Mouse (Mus musculus) right cerebral cortex, postnatal 14 days (tissue): ENCODE data around the gene Gdi2.

Source experiments
- DNase-seq: peaks from one replicate; pipeline ENCODE4 v3.0.0; 2022

Gdi2 gene

DNA sequence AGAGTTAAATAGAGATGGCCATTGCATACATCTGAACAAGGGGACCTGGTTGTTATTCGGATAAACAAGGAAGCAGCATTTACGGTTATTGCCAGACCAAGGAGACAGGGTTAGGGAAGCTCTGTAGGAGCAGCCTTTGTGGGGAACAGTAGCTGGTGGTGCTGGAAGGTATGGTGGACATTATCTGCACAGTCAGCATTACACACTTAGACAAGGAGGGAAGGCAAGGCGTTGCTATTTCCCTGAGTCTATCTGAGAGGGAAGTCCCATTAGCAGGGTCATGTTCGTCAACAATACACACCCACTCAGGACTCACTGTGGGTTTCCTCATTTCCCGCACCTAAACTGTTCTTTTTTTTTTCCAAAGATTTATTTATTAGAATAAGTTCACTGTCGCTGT, 10.0 kb downstream of the Gdi2 start:
- no peak for DNase-seq

DNA sequence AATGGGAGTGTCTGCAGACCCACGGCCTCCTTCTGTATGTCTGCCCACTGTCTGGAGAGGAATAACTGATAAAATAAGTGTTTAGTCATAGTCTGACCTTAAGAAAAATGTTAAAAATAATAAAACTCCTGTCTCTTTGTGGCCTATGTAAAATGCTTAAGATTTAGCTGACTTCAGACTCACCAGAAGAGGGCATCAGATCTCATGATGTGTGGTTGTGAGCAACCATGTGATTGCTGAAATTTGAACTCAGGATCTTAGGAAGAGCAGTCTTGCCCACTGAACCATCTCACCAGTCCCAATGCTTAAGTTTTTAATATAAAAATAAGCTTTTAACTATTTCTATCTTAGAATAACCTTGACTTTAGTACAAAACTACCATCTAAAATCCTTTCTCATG, 25.3 kb downstream of the Gdi2 start:
- DNase-seq = no peak

GRCm38 (mm10) chr13:3563953-3564352, 26.1 kb downstream of the Gdi2 start:
- no peak for DNase-seq

- DNase-seq = no peak
These were observed 52.9 kb downstream of the Gdi2 start for GRCm38 (mm10) chr13:3590789-3591188.

- no peak for DNase-seq
These were observed 56.4 kb downstream of the Gdi2 start for GRCm38 (mm10) chr13:3594311-3594710.

DNA sequence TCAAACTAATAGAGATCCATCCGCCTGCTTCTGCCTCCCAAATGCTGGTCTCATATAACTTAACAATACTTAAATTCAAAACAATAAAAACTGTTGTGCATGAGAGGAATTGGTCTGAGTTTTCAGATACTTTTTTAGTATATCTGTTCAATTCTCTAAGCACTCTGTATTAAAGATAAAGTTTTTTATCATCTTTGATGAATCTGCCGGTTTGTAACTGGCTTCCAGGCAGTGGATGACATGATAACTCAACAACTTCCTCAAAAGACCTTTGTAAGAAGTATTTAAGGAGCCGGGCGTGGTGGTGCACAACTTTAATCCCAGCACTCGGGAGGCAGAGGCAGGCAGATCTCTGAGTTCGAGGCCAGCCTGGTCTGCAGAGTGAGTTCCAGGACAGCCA, 58.4 kb downstream of the Gdi2 start:
- no peak for DNase-seq

GRCm38 (mm10) chr13:3609780-3610117, 71.9 kb downstream of the Gdi2 start:
- DNase-seq = no peak

DNA sequence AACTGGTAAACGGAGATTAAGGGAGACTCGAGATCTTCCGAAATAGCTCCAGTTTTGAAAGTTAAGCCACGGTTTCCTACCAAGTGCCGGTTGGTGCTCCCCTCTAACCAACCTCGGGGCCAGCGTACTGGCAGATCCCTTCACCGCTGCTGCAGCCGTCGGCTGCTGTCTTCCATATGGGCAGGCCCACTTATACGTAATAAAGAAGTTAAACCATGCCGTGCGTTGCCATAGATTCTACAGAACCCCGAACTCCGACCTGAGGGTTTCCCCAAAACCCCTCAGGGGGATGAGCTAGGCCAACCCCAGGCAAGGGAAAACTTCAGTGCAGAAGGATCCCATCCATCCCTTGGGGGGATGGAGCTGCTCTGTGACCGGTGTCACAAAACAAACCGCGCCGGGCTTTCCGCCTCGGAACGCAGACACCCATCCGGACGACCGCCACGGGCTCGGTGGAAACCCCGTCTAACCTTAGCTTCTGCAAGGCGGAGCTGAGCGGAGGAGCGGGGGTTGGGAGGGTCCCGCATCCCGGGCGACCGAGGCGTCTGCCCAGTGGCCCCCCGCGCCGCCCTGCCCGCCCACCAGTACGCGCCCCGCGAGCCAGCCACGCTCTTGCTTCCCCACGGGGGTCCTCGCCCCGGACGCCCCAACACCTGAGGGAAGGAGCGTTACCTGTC, 72.4 kb downstream of the Gdi2 start:
- no peak for DNase-seq

DNA sequence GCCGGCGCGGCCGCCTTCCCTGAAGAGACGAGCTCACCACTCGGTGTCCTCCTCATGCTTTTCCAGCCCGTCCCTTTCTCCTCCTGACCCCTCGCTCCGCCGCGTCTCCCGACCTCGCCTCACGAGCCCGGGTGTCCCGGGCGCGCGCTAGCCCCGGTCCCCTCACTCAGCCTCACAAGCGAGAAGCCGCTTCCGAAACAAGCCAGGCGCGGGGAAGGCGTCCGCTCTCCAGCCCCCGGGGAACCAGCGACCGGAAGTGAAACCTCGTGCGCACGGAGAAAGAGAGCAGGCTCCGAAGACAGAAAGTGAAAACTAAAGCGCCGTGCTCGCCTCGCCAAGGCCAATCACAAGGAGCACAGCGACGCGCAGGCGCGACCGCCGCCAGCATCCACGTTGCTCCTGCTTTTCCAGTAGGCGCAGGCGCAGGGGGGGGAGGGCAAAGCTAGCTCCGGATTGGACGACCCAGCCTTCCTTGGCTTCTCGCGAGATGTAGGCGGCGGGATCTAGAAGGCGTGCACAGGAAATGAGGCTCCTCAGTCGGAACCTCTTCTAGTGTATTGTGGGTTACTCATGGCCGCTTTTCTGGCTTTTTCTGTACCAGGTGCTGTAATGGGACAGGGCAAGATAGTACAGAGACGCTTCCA, 73.1 kb downstream of the Gdi2 start, which contains the start of gene Fam208b:
Fam208b (minus strand) TSS at position 314 of the 644 bp plus-strand sequence.
- peak; percentile 99 for DNase-seq
